Mouse (Mus musculus) liver, postnatal 0 days (tissue): ENCODE results near the gene Clrn1.

Experiments used
- CTCF ChIP-seq: sonication (generic); IDR thresholded peaks from 2 replicates; pipeline ENCODE4 v1.5.1; 2016; ENCODE audit warnings: antibody characterized with exemption, low read depth
- EP300 ChIP-seq: IDR thresholded peaks from 2 replicates; pipeline ENCODE4 v1.6.1; 2016; ENCODE audit warnings: antibody characterized with exemption, low read depth, mild to moderate bottlenecking

DNA sequence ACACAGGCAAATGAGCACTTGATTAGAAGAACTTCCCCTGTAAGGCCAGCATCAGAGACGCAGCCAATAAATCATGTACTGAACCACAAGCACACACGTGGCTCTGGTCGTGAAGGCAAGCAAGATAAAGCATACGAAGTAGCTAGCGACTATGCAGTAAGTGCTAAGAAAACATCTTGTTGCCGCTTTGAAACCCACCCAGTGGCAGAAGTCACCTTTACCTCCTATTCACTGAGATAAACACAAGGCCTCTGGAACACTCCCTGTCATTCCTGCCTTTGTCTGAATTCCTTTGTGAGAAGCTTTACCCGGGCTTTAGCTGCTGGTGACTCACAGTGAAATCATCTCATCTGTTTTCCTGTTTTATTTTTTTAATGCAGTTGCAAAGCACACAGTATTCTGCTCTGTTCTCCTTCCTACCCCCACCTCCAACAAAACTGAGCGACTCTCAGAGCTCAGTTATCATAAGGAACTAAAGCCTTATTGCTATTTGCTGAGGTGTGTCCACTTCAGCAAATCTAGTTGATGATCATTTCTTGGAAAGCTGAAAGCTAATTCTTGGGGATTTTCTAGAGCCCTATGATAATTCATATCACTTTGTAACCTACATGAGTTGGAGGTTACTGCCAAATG, 2.1 kb downstream of the Clrn1 start:
- TF ChIP-seq CTCF, result no peak
- TF ChIP-seq EP300, result no peak
